Mouse (Mus musculus): ENCODE results near the gene Abhd16a. TPM values are rescaled to one million over a fixed set of nuclear protein-coding genes. Genes with fewer than 3 reads are reported as not detected.

Gene Abhd16a
- polyA plus RNA-seq, 1 experiment from 2014 or later, result 78.6 TPM

DNA sequence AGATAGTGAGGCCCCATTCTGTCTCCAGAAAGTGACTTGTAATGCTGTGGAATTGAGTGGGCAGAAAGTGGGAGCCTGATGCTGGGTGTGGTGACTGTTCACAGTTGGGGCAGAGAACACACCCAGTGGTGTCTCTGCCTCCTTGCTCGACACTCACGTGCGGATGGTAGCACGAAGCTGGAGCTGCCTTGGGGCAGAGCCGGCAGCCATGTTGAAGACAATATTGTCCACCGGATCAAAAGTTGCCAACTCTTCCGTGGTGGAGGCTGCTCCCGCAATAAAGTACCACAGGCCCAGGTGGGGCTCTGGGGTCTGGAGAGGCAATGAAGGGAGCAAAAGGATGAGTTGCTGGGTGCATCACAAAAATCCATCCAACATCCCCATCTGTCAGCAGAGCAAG, 42.0 kb downstream of the Abhd16a start:
- Histone ChIP-seq H3K27me3 (no peaks in the 10 kb centered on the region), H3K36me3 (peaks cover 8% of the 10 kb centered on the region; the same call in 1 of the 2 replicates), H3K27ac (no peak overlapping the region), H3K4me3 (no peak overlapping the region), H3K4me1 (peaks cover 22% of the 10 kb centered on the region), H3K9ac (no peak overlapping the region), H3K9me3 (replicated peaks) (no peaks in the 10 kb centered on the region), H3K4me2 (replicated peaks) (no peak overlapping the region)
- 90% methylated on average over 8 of the region's 8 CpGs for WGBS
- ATAC-seq (ENCODE audit: low FRiP score), result no peak

DNA sequence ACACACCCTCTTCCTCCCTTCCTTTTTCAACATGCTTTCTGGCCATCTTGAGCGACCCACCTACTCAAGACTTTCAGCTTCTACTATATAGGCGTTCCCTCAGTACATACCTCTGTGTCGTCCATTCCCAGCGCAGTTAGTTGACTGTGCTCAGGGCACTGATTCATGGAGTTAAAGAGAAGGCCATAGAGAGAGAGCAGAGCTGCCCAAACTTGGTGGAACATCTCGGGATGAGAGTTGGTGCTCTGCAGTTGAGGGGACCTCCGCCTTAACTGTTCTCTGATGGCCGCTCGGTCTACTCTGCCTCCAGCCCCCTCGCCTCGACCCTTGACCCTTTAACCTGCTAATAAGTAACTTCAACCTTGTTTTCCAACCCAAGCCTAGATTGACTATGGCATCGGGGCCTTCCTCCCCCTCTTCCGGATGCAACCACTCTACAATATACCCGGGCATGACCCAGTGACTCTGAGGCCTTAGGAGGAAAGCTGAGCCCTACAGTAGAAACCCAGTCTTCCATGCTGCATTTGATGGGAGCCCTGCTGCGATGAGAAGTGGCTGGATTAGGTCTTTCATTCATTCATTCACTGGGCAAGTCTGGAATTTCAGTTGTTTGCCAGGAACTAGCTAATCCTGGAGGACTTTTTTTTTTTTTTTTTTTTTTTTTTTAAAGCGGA, 42.6 kb downstream of the Abhd16a start, which contains the start of gene Apom:
Gene Apom (minus strand): TSS at position 551 of the 674 bp plus-strand sequence.
- 82% methylated on average over 15 of the region's 15 CpGs for WGBS
- Histone ChIP-seq H3K9ac (no peak within 1 kb of the TSS), H3K4me1 (peaks cover 24% of the 10 kb centered on the region), H3K27ac (no peak within 1 kb of the TSS), H3K9me3 (replicated peaks) (no peaks in the 10 kb centered on the region), H3K36me3 (peaks cover 8% of the 10 kb centered on the region; the same call in 1 of the 2 replicates), H3K27me3 (no peaks in the 10 kb centered on the region), H3K4me3 (no peak within 1 kb of the TSS), H3K4me2 (replicated peaks) (no peak within 1 kb of the TSS)
- ATAC-seq (ENCODE audit: low FRiP score), result no peak

DNA sequence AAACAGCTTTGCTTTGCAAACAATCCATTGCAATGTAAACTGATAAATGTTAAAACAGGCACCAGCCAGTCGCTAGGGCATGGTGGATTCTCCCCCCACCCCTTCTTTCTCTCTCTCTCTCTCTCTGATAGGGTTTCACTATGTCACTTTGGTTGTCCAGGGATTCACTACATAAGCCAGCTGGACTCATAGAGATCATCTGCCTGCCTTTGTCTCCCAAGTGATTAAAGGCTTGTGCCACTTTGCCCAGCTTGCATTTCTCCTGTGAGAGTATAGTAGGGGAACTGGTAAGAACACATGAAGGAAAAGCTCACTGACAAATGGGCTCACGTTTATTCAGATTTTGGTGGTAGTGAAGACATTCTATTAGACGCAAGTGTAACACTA, 43.1 kb downstream of the Abhd16a start:
- no peak overlapping the region for H3K27ac ChIP-seq
- H3K4me1 ChIP-seq, result peaks cover 24% of the 10 kb centered on the region
- no peaks in the 10 kb centered on the region for H3K9me3 ChIP-seq (replicated peaks)
- H3K27me3 ChIP-seq, result no peaks in the 10 kb centered on the region
- 84% methylated on average over 3 of the region's 3 CpGs for WGBS
- H3K36me3 ChIP-seq, result peaks cover 8% of the 10 kb centered on the region; the same call in 1 of the 2 replicates
- no peak overlapping the region for H3K9ac ChIP-seq
- ATAC-seq (ENCODE audit: low FRiP score), result no peak
- no peak overlapping the region for H3K4me2 ChIP-seq (replicated peaks)
- H3K4me3 ChIP-seq, result no peak overlapping the region

DNA sequence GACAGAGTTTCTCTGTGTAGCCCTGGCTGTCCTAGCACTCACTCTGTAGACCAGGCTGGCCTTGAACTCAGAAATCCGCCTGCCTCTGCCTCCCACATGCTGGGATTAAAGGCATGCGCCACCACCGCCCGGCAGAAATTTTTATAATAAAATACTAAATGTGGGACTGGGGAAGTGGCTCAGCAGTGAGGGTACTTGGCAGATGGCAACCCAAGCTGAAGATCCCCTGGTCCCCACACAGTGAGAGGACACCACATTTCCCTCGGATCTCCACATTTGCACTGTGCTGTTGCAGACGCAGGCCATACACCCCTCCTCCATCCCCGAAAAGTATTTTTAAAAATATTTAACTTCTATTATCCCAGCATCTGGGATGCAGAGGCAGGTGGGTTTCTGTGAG, 44.5 kb downstream of the Abhd16a start:
- Histone ChIP-seq H3K4me1 (peaks cover 24% of the 10 kb centered on the region), H3K36me3 (peaks cover 10% of the 10 kb centered on the region), H3K4me2 (replicated peaks) (no peak overlapping the region), H3K27ac (no peak overlapping the region), H3K4me3 (no peak overlapping the region), H3K9ac (no peak overlapping the region), H3K9me3 (replicated peaks) (no peaks in the 10 kb centered on the region), H3K27me3 (no peaks in the 10 kb centered on the region)
- ATAC-seq (ENCODE audit: low FRiP score), result no peak
- 95% methylated on average over 7 of the region's 7 CpGs for WGBS

DNA sequence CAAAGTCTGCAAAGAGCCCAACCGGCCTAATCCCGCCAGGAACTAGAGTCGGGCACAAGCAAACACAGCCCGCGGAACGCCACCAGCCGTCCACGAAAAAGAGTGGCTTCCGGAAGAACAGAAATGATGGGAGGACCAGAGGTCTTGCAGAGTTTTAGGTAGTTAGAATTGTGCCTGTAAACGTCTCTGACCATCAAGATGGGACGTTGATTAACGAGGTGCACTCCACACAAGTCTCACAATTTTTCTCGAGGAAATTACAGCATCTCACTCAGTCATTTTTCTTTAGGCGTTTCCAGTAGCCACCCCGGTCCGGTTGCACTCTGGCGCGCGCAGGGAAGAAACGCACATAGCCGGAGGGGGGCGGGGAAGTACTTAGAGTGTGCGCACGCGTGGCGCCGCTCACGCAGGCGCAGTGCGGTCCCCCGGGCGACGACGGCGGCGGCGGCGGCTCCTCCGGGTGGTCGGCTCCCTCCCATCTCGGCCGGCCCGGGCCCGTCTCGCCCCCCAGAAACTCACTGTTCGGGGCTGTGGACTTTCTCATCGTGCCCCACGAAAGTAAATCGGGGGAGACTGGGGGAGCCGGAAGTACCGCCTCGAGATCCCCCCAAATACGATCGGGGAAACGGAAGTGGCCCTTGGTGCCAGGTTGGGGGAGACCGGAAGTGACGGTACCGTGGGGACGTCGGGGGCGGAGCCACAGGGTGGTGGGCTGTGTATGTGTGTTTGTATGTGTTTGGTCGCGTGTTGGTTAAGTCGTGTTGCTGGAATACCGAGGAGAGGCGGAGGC, 45.9 kb downstream of the Abhd16a start, which contains the start of gene Bag6:
Gene Bag6 (plus strand): TSS at position 378 of the 790 bp plus-strand sequence.
- H3K9ac ChIP-seq, result peak within 1 kb of the TSS; percentile 77
- H3K36me3 ChIP-seq, result peaks cover 23% of the 10 kb centered on the region
- peak within 1 kb of the TSS; percentile 80 for H3K4me2 ChIP-seq (replicated peaks)
- peaks cover 19% of the 10 kb centered on the region for H3K4me1 ChIP-seq
- ATAC-seq (ENCODE audit: low FRiP score), result peak; percentile 96
- no peaks in the 10 kb centered on the region for H3K9me3 ChIP-seq (replicated peaks)
- H3K4me3 ChIP-seq, result peak within 1 kb of the TSS; percentile 76
- H3K27ac ChIP-seq, result peak within 1 kb of the TSS; percentile 96
- WGBS, result under 1% methylated on average over 66 of the region's 66 CpGs
- H3K27me3 ChIP-seq, result no peaks in the 10 kb centered on the region

DNA sequence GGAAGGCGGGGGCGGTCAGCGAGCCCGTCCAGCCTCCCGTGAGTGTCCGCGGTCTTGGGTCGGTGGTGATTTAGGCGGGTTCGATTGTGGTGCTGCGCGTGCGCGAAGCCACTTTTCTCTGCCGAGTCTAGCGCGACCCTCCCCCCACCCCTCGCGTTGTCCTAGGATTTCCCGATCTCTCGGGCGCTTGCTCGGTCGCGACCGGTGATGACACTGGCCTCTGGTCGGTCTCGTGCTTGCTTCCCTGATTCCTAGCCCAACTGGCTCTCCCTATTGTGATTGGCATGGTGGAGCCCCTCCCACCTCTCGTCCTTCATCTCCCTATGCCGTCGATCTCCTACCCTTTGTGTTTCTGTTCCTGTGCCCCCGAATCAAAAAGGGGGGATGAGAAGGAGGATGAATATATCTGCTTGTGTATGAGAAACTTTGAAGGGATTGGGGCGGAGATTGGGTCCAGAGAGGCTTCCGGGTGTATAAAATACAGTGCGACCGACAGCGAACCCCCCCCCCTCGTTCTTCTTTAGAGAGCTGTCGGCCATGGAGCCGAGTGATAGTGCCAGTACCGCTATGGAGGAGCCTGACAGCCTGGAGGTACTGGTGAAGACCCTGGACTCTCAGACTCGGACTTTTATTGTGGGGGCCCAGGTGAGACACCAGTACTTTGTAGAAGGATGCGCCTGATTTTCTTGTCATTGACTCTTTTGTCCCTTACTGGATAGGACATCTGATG, 46.7 kb downstream of the Abhd16a start:
- WGBS, result under 1% methylated on average over 42 of the region's 43 CpGs
- H3K9me3 ChIP-seq (replicated peaks), result no peaks in the 10 kb centered on the region
- peak; percentile 75 for ATAC-seq (ENCODE audit: low FRiP score)
- H3K36me3 ChIP-seq, result peaks cover 31% of the 10 kb centered on the region
- H3K4me2 ChIP-seq (replicated peaks), result peak overlapping the region; percentile 80
- H3K4me1 ChIP-seq, result peaks cover 19% of the 10 kb centered on the region
- no peaks in the 10 kb centered on the region for H3K27me3 ChIP-seq
- peak overlapping the region; percentile 76 for H3K4me3 ChIP-seq
- H3K9ac ChIP-seq, result peak overlapping the region; percentile 77
- H3K27ac ChIP-seq, result peak overlapping the region; percentile 96

DNA sequence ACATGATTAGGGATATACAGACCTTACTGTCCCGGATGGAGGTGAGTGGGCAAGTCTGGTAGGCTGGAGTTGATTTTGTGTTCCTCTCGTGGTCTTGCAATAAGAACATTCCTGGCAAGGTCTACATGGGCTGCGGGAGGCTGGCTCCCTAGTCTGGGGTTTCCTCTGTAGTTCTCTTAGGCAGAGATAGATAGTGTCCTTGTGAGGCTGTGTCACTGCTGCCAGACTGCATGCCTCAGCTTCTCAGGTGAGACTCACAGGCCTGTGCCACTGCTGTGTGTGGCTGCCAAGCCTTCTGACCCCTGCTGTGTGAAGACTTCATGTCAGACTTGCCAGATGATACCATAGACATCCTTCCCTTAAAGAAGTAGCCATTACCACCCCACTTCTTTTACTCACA, 50.2 kb downstream of the Abhd16a start:
- Histone ChIP-seq H3K27ac (no peak overlapping the region), H3K4me1 (peaks cover 19% of the 10 kb centered on the region), H3K9ac (no peak overlapping the region), H3K4me2 (replicated peaks) (no peak overlapping the region), H3K9me3 (replicated peaks) (no peaks in the 10 kb centered on the region), H3K27me3 (no peaks in the 10 kb centered on the region), H3K36me3 (peaks cover 66% of the 10 kb centered on the region), H3K4me3 (no peak overlapping the region)
- WGBS, result 96% methylated on average over 3 of the region's 3 CpGs
- ATAC-seq (ENCODE audit: low FRiP score), result no peak

DNA sequence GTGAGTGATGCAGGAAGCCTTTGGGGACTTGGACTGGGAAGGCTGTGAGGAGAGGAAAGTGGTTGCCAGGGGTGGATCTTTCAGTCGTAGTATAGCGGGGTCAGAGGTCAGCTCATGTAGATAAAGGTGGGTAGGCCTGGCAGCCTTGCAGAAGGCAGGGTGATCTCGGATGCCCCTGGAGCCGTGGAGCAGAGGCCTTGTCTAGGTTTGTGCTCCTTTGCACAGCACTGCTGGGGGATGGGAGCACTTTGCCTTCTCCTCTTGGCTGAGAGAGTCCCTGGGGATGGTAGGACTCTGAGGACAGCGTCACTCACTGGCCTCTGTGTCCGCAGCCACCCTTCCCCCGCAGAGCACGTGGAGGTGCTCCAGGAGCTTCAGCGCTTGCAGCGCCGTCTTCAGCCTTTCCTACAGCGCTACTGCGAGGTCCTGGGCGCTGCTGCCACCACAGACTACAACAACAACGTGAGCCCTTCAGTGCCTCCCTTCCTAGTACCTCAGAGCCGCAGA, 51.5 kb downstream of the Abhd16a start:
- Histone ChIP-seq H3K36me3 (peaks cover 79% of the 10 kb centered on the region), H3K4me3 (no peak overlapping the region), H3K4me2 (replicated peaks) (no peak overlapping the region), H3K9ac (no peak overlapping the region), H3K4me1 (peaks cover 19% of the 10 kb centered on the region), H3K9me3 (replicated peaks) (no peaks in the 10 kb centered on the region), H3K27ac (no peak overlapping the region), H3K27me3 (no peaks in the 10 kb centered on the region)
- no peak for ATAC-seq (ENCODE audit: low FRiP score)
- WGBS, result 77% methylated on average over 16 of the region's 16 CpGs

DNA sequence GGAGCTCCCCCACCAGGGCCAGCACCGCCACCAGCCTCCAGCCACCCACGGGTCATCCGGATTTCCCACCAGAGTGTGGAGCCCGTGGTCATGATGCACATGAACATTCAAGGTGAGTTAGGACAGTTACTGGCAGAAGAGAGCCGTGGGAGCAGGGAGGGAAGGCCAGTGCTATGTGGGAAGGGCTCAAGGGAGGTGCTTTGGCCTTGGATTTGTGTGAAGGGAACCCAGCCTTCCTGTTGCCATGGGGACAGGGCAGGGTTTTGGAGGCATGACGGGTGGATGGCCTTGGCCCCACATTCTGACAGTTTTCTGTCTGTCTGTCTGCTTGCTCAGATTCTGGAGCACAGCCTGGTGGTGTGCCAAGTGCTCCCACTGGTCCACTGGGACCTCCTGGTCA, 52.9 kb downstream of the Abhd16a start:
- Histone ChIP-seq H3K27ac (no peak overlapping the region), H3K4me2 (replicated peaks) (no peak overlapping the region), H3K4me1 (peaks cover 12% of the 10 kb centered on the region), H3K9me3 (replicated peaks) (no peaks in the 10 kb centered on the region), H3K27me3 (no peaks in the 10 kb centered on the region), H3K4me3 (no peak overlapping the region), H3K9ac (no peak overlapping the region), H3K36me3 (peaks cover 93% of the 10 kb centered on the region)
- WGBS, result 92% methylated on average over 6 of the region's 6 CpGs
- no peak for ATAC-seq (ENCODE audit: low FRiP score)

DNA sequence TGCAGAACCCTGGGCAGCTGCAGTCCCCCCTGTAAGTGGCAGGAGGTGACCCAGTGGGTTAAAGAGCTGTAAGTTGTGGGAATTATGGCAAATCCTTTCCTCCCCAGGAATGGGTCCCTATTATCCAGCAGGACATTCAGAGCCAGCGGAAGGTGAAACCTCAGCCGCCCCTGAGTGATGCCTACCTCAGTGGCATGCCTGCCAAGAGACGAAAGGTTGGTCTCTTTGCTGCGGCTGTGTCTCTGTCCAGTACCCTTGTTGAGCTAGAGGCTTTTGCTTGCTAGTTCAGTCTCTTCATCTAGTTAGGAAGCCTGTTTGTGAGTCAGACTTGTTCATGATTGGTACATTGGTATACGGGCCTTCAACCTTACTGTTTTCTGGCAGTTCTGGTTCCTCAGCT, 57.1 kb downstream of the Abhd16a start:
- ATAC-seq (ENCODE audit: low FRiP score), result no peak
- 94% methylated on average over 5 of the region's 5 CpGs for WGBS
- Histone ChIP-seq H3K9ac (no peak overlapping the region), H3K4me2 (replicated peaks) (no peak overlapping the region), H3K27me3 (no peaks in the 10 kb centered on the region), H3K27ac (peak overlapping the region; percentile 48; the same call in 1 of the 2 replicates), H3K4me3 (no peak overlapping the region), H3K9me3 (replicated peaks) (no peaks in the 10 kb centered on the region), H3K4me1 (no peaks in the 10 kb centered on the region), H3K36me3 (peaks cover 96% of the 10 kb centered on the region)

DNA sequence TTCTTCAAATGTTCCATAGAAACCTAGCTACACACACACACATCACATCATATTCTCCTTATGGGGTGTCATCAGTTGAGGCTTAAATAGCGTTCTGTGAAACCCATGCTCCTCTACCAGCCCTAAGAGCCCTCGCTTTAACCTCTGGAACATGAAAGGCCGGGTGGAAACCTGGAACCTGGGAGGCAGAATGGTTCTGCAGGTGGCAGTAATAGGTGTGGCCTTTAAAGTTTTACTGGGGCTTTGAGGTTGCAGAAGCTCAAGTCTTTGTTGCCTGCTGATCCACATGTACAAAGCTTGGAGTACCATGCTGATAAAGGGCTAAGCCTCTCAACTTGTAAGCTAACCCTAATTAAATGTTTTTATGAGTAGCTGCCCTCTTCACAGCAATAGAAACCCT, 58.3 kb downstream of the Abhd16a start:
- no peak overlapping the region for H3K9ac ChIP-seq
- no peaks in the 10 kb centered on the region for H3K4me1 ChIP-seq
- 61% methylated on average over 3 of the region's 3 CpGs for WGBS
- 0 out of 2 replicates have a peak overlapping the region, but pooled peaks have one; percentile 30 for H3K27ac ChIP-seq
- H3K4me2 ChIP-seq (replicated peaks), result no peak overlapping the region
- H3K27me3 ChIP-seq, result no peaks in the 10 kb centered on the region
- no peaks in the 10 kb centered on the region for H3K9me3 ChIP-seq (replicated peaks)
- no peak for ATAC-seq (ENCODE audit: low FRiP score)
- peaks cover 96% of the 10 kb centered on the region for H3K36me3 ChIP-seq
- no peak overlapping the region for H3K4me3 ChIP-seq

Data from hindbrain, embryonic 12.5 days (tissue).